Mouse (Mus musculus) heart, embryonic 14.5 days (tissue): ENCODE results near the gene Gtsf1l. TPM values are rescaled to one million over a fixed set of nuclear protein-coding genes. Genes with fewer than 3 reads are reported as not detected.

Experiments used
- ATAC-seq: fragments of 200-750 bp; cut with Nextera tagmentation; 2 replicates; pipeline ENCODE4 v1.8.0; 2017; ENCODE audit warnings: low read depth, moderate TSS enrichment; ENCODE audit not compliant: insufficient number of reproducible peaks, insufficient read depth, low FRiP score
- H3K27ac ChIP-seq, 2 experiments: fragments of 200-500 bp in 1 of 2; fragments of 300-500 bp in 1 of 2; sonication (generic) in 1 of 2; replicated peaks in 1 of 2; 2 replicates each; pipeline ENCODE4 v1.5.1; 2012 to 2014; ENCODE audit warnings: low read depth in 2 of 2, low read length in 2 of 2, control low read depth in 1 of 2, mild to moderate bottlenecking in 1 of 2, mixed read lengths in 1 of 2; ENCODE audit not compliant: control insufficient read depth in 1 of 2, insufficient read depth in 1 of 2
- H3K27me3 ChIP-seq: fragments of 300-500 bp; sonication (generic); 2 replicates; pipeline ENCODE4 v1.6.1; 2014; ENCODE audit warnings: mild to moderate bottlenecking, low read length, control low read depth; ENCODE audit not compliant: control insufficient read depth, insufficient read depth
- H3K36me3 ChIP-seq: fragments of 300-500 bp; sonication (generic); 2 replicates; pipeline ENCODE4 v1.6.1; 2014; ENCODE audit warnings: mild to moderate bottlenecking, control low read depth, low read length, mixed read lengths; ENCODE audit not compliant: control insufficient read depth, insufficient read depth
- H3K4me1 ChIP-seq, 2 experiments: fragments of 200-500 bp in 1 of 2; fragments of 300-500 bp in 1 of 2; sonication (generic) in 1 of 2; 2 replicates each; pipeline ENCODE4 v1.6.1; 2012 to 2014; ENCODE audit warnings: low read length in 2 of 2, control low read depth in 1 of 2, mixed read lengths in 1 of 2; ENCODE audit not compliant: control insufficient read depth in 2 of 2, insufficient read depth in 2 of 2
- H3K4me2 ChIP-seq: fragments of 300-500 bp; sonication (generic); 2 replicates; pipeline ENCODE4 v1.6.1; 2014; ENCODE audit warnings: mild to moderate bottlenecking, low read length
- H3K4me3 ChIP-seq, 2 experiments: fragments of 200-500 bp in 1 of 2; fragments of 300-500 bp in 1 of 2; sonication (generic) in 1 of 2; 2 replicates each; pipeline ENCODE4 v1.5.1; 2012 to 2014; ENCODE audit warnings: low read length in 2 of 2, mild to moderate bottlenecking in 2 of 2, control low read depth in 1 of 2, low read depth in 1 of 2, moderate library complexity in 1 of 2; ENCODE audit not compliant: control insufficient read depth in 1 of 2, insufficient read depth in 1 of 2
- H3K9ac ChIP-seq: fragments of 300-500 bp; sonication (generic); 2 replicates; pipeline ENCODE4 v1.6.1; 2014; ENCODE audit warnings: mild to moderate bottlenecking, low read length
- H3K9me3 ChIP-seq: fragments of 300-500 bp; sonication (generic); 2 replicates; pipeline ENCODE4 v1.6.1; 2016; ENCODE audit warnings: low read length, control low read depth; ENCODE audit not compliant: control insufficient read depth
- WGBS: fragments of 180-500 bp; shearing (Covaris S2); extraction: QIAGEN DNeasy Blood & Tissue Kit; methylation state at CpG from one replicate; pipeline ENCODE4 v1.1.7; 2014; 5-methylcytosine and 5-hydroxymethylcytosine counted together
- polyA plus RNA-seq: library from polyadenylated mRNA; unstranded; fragments of >200 nt; fragmentation: Nextera tagmentation; extraction: Ambion mirVana; gene quantifications from 2 replicates; pipeline ENCODE4 v1.2.1, GENCODE M21; 2014

Gene Gtsf1l
- polyA plus RNA-seq, 1 experiment from 2014 or later = not detected

GRCm38 (mm10) chr2:163084519-163084918 is 3.1 kb downstream of the Gtsf1l start:
- Histone ChIP-seq H3K27me3 (no peaks in the 10 kb centered on the region), H3K9me3 (no peaks in the 10 kb centered on the region), H3K4me2 (no peak overlapping the region), H3K4me1 (peaks cover 0 to 2% of the 10 kb centered on the region in 2 experiments; a peak in 1 of 4 replicates), H3K27ac (no peak overlapping the region), H3K36me3 (0 out of 2 replicates have a peak, but pooled peaks cover 5% of the 10 kb centered on the region), H3K4me3 (no peak overlapping the region), H3K9ac (no peak overlapping the region)
- WGBS = 92% methylated on average over 3 of the region's 3 CpGs
- no peak for ATAC-seq

- Histone ChIP-seq H3K36me3 (0 out of 2 replicates have a peak, but pooled peaks cover 16% of the 10 kb centered on the region), H3K9me3 (no peaks in the 10 kb centered on the region), H3K4me2 (no peak overlapping the region), H3K27me3 (no peaks in the 10 kb centered on the region), H3K27ac (no peak overlapping the region), H3K4me1 (peaks cover 0 to 2% of the 10 kb centered on the region in 2 experiments; a peak in 1 of 4 replicates), H3K4me3 (no peak overlapping the region), H3K9ac (no peak overlapping the region)
- WGBS = 68% methylated on average over 5 of the region's 5 CpGs
- ATAC-seq = 0 out of 2 replicates have a peak, but pooled peaks have one; percentile 24
Observed at GRCm38 (mm10) chr2:163082591-163082990, 5.1 kb downstream of the Gtsf1l start.

- Histone ChIP-seq H3K9ac (no peak overlapping the region), H3K9me3 (no peaks in the 10 kb centered on the region), H3K27ac (no peak overlapping the region), H3K4me1 (peaks cover 0 to 2% of the 10 kb centered on the region in 2 experiments; a peak in 1 of 4 replicates), H3K4me3 (no peak overlapping the region), H3K27me3 (no peaks in the 10 kb centered on the region), H3K4me2 (no peak overlapping the region), H3K36me3 (peaks cover 32% of the 10 kb centered on the region)
- WGBS = 91% methylated on average over 4 of the region's 4 CpGs
- ATAC-seq = no peak
Observed at GRCm38 (mm10) chr2:163079041-163079440, 8.6 kb downstream of the Gtsf1l start.

- no peak for ATAC-seq
- Histone ChIP-seq H3K4me3 (no peak overlapping the region), H3K27ac (no peak overlapping the region), H3K36me3 (peaks cover 49% of the 10 kb centered on the region), H3K4me1 (no peaks in the 10 kb centered on the region), H3K4me2 (no peak overlapping the region), H3K9me3 (no peaks in the 10 kb centered on the region), H3K27me3 (no peaks in the 10 kb centered on the region), H3K9ac (no peak overlapping the region)
- WGBS = 78% methylated on average over 3 of the region's 3 CpGs
Observed at GRCm38 (mm10) chr2:163075234-163075633, 12.4 kb downstream of the Gtsf1l start.

- 87% methylated on average over 12 of the region's 12 CpGs for WGBS
- ATAC-seq = no peak
- H3K4me3 ChIP-seq = no peak overlapping the region
- H3K4me2 ChIP-seq = no peak overlapping the region
- H3K27me3 ChIP-seq = no peaks in the 10 kb centered on the region
- H3K4me1 ChIP-seq = no peaks in the 10 kb centered on the region
- no peak overlapping the region for H3K9ac ChIP-seq
- H3K27ac ChIP-seq = no peak overlapping the region
- H3K9me3 ChIP-seq = no peaks in the 10 kb centered on the region
- peaks cover 51% of the 10 kb centered on the region for H3K36me3 ChIP-seq
Observed at GRCm38 (mm10) chr2:163074808-163075207, 12.8 kb downstream of the Gtsf1l start.

GRCm38 (mm10) chr2:163074006-163074405 is 13.6 kb downstream of the Gtsf1l start:
- peaks cover 52% of the 10 kb centered on the region for H3K36me3 ChIP-seq
- 83% methylated on average over 7 of the region's 7 CpGs for WGBS
- H3K9ac ChIP-seq = no peak overlapping the region

GRCm38 (mm10) chr2:163073023-163073757 is 14.5 kb downstream of the Gtsf1l start:
- no peak for ATAC-seq
- H3K9ac ChIP-seq = no peak overlapping the region
- WGBS = 90% methylated on average over 9 of the region's 9 CpGs
- H3K9me3 ChIP-seq = no peaks in the 10 kb centered on the region
- no peaks in the 10 kb centered on the region for H3K27me3 ChIP-seq
- H3K4me3 ChIP-seq = no peak overlapping the region
- peaks cover 57% of the 10 kb centered on the region for H3K36me3 ChIP-seq
- no peaks in the 10 kb centered on the region for H3K4me1 ChIP-seq
- no peak overlapping the region for H3K27ac ChIP-seq
- H3K4me2 ChIP-seq = no peak overlapping the region

More at GRCm38 (mm10) chr2:163074006-163074405, 13.6 kb downstream of the Gtsf1l start:
- no peaks in the 10 kb centered on the region for H3K4me1 ChIP-seq
- H3K27me3 ChIP-seq = no peaks in the 10 kb centered on the region
- H3K4me2 ChIP-seq = no peak overlapping the region
- no peak for ATAC-seq
- H3K27ac ChIP-seq = no peak overlapping the region
- no peaks in the 10 kb centered on the region for H3K9me3 ChIP-seq
- no peak overlapping the region for H3K4me3 ChIP-seq
